Mouse (Mus musculus): ENCODE data around the gene Ehd1.
"Not testable (repeated sequence)": the region's sequence is repeated elsewhere in the genome, so short reads cannot be mapped to it uniquely, and the experiment has no call there.

The Ehd1 gene

DNA sequence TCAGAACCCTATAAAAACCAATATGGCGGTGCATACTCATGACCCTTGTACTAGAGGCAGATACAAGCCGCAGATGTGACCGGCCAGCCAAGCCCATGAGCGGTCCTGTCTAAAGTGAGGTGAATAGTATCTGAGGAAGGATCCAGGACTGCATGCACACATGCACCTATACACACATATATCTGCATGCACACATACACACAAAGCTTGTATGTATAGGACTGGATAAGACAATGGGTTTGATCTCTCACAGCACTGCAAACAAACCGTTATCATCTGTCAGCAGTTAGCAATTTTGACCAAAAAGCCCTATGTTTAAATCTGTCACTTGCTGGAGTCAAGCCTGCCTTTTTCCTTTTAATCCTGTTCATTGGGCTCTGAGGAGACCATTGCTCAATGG lies 25.6 kb downstream of the Ehd1 start:
- no peak for DNase-seq (ENCODE audit: low spot score)

DNA sequence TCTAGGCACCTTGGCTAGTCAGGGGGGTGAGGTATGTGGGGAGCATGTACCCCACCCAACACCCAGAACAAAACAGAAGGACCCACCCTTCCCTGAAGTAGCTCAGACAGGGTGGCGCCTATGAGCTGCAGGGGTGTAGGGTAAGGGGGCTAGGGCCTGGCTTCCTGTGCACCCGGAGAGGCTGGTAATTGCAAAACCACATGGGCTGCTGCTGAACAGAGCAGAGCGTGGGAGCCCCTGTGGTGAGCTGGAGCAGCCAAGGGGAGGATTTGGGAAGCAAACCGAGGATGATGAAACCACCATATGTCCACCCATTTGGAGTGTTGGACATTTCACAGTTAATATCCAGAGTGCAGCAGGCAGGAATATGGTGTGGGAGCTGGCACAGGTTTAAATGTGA lies 26.0 kb downstream of the Ehd1 start:
- no peak for DNase-seq (ENCODE audit: low spot score)

DNA sequence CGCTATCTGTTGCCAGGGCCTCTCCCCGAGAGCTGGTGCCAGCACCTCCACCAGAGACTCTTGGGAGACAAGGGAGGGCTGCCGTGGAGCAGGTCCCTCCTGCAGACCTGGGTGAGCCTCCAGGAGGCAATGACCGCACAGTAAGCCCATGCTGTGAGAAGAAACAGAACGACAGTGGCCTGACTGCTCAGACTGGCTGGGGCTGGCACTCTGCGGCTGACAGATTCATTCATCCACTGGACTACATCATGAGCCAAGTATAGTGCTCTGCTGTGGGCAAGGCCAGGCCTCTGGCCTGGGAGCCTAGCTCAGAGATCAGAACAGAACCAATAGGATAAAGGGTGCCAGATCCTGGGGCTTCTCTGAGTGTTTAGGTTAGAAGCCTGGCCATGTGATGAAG lies 27.3 kb downstream of the Ehd1 start:
- DNase-seq (ENCODE audit: low spot score), result no peak

DNA sequence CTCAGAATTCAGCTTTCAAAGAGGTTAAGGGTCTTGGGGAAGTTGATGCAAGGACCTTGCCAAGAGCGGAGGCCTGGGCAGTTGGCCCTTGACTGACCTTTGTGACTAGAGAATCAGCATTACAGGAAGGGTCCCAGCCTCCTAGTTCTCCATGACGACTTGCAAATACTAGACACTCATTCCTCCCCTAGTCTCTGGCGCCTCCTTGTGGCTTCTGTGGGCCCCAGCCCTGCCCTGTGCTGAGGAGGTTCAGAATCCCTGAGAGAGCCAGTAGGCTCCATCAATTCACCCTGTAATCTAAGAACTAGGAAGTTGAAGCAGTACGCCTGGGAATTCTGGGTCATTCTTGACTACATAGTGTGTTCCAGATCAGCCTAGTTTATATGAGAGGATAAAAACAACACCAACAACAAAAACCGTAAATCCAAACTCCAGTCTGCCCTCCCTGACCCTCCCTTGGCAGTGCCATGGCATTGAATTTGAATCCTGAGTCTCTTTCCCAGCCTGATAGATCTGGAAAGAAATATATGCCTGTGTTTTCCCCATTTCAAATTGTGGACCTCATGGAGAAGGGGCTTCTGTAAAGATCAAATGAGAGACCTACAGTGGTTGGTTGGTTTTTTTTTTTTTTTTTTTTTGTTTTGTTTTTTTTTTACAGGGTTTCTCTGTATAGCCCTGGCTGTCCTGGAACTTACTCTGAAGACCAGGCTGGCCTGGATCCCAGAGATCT lies 28.4 kb downstream of the Ehd1 start:
- DNase-seq (ENCODE audit: low spot score), result peak; percentile 75

DNA sequence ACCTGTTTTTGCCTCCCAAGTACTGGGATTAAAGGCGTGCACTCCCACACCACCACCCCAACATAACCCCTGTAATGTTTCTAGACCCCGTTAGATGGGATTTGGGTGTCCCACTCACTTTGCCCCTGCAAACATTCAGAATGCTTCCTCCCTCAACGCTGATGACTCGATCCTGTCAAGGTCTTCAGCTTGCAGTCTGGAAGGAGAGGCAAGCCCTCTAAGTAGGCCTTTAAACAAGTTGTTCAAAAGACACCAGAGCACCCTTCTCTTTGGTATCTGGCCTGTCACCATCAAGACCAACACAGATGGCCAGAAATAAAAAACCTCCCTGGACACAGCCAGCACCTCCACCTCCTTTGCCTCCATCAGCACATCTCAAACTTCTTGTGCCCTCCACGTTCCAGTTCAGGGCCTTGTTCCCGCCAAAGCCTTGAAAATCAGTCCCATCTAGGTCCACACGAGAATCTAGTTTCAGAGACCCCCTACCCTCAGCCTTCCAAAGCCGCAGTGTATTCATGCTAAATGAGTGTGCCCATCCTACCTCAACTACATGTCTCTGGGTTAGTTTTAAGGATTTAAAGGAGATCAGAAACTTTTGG lies 29.1 kb downstream of the Ehd1 start:
- DNase-seq (ENCODE audit: low spot score), result no peak

DNA sequence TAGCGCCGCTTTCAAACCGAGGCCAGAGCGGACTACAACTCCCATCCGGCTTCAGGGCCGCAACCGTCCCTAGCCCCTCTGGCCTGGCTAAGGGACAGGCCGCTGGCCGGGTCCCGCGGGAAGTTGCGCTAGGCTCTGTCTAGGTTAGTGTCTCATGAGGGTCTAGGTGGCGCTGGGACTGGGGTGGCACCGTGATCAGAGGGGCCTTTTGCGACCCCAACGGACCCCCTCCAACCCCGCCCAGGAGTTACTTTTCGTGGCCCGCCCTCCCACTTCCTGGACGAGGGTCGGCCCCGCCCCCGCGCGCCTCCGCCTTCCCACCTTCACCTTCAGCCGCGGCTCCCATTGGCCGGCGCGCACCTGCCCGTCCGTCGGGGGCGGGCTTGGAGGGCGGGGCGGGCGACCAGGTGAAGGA lies 29.6 kb downstream of the Ehd1 start, which contains the start of gene Cdc42bpg:
Cdc42bpg (plus strand) TSS at position 320 of the 415 bp plus-strand sequence.
- DNase-seq (ENCODE audit: low spot score), result peak; percentile 80

DNA sequence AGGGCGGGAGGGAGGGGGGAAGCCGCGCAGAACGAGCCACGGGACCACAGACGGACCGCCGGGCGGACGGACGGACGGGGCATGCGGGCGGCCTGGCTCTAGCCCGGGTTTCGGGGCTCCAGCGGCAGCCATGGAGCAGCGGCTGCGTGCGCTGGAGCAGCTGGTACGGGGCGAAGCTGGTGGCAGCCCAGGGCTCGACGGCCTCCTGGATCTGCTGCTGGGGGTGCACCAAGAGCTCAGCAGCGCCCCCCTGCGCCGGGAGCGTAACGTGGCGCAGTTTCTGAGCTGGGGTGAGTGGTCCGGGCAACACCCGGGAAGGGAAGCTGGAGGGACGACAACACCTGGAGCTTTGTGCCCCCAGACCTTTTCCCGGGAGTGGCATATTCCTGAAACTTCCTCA lies 30.1 kb downstream of the Ehd1 start:
- DNase-seq (ENCODE audit: low spot score), result peak; percentile 53

DNA sequence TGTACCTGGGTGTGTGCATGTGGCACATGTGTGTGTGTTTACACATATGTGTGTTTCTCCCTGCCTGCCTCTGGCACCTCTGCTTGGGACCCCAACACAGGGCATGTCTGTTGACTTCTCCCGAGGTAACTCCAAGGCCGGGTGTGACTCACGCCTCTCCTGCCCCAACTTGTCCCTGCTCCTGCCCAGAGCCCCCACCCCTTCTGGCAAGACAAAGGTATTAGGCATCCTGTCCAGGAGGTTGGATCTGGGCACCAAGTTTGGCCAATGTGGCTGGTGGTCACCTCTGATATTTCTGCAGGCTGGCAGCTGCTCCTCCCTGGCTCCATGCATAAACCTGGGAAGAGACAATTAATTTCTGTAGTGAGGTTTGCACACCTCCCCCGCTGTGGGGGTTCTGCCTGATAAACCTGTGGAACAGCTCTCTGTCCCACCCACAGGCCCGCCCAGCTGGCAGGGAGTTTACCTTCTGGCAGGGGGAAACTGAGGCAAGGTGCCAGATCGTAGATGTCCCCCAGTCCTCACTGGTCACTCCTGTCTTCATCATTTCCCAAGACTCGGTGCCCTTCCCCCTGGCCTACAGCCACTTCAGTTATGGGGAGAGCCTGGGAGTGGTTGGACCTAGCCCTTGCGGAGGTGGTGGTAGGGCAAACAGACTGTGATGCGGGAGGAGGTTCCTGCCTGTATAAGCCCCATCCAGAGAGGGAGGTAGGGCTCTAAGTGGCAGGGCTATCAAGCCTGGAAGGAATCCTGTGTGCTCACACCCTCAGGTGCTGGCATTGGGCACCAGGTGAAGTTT lies 31.4 kb downstream of the Ehd1 start:
- DNase-seq (ENCODE audit: low spot score), result no peak

DNA sequence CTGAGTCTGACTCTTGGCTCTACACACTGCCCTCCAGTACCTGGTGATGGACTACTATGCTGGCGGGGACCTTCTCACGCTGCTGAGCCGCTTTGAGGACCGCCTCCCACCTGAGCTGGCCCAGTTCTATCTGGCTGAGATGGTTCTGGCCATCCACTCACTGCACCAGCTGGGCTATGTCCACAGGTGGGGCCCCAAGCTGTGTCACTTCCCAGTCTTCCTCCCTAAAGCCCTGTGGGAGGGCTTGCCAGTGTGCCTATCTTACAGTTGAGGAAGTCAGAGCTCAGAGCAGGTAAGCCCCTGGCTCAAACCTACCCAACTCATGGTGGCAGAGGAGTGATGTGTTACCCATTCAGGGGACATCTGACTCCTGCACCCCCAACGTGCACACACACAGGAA lies 33.7 kb downstream of the Ehd1 start:
- DNase-seq (ENCODE audit: low spot score), result no peak

DNA sequence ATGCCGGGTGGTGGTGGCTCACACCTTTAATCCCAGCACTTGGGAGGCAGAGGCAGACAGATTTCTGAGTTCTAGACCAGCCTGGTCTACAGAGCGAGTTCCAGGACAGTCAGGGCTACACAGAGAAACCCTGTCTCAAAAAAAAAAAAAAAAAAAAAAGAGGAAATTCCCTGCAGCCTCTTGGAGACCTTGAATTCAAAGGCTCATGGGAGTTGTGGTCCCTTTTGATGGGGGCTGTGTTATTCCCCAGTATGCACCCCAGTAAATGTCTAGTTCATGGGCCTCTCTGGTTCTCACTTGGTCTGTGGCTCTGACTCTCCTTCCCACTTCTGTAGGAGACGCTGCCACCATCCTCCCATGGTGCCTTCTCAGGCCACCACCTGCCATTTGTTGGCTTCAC lies 35.3 kb downstream of the Ehd1 start:
- DNase-seq (ENCODE audit: low spot score), result not testable (repeated sequence)

DNA sequence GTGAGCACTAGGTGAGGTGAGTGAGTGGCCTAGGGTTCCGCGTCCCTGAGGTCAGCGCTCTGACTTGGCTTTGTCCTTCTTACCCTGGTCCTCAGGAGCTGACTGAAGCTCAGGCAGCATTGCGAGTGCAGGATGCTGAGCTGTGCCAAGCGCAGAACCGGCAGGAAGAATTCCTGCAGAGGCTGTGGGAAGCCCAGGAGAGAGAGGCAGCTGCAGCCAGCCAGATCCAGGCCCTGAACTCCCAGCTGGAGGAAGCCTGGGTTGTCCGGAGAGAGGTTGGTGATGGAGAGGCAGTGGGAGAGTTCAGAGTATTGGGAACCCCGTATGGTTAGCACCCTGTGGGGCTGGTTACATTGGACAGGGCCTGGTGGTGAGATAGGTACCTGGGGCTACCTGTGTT lies 37.3 kb downstream of the Ehd1 start:
- DNase-seq (ENCODE audit: low spot score), result no peak

DNA sequence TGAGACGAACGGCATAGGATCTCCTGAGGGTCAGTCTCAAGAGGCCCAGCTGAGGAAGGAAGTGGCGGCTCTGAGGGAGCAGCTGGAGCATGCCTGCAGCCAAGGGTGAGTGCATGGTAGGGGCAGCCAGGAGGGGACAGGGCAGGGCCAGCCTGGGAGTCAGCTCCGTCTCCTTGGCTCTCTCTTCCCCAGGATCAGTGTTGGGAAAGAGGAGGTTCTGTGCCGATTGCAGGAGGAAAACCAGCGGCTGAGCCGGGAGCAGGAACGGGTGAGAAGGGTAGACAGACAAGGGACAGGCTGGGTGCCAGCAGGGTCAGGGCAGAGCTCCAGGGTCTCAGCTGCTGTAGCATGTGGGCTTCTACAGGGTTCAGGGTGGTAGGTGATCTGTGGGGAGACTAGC lies 38.0 kb downstream of the Ehd1 start:
- no peak for DNase-seq (ENCODE audit: low spot score)

DNA sequence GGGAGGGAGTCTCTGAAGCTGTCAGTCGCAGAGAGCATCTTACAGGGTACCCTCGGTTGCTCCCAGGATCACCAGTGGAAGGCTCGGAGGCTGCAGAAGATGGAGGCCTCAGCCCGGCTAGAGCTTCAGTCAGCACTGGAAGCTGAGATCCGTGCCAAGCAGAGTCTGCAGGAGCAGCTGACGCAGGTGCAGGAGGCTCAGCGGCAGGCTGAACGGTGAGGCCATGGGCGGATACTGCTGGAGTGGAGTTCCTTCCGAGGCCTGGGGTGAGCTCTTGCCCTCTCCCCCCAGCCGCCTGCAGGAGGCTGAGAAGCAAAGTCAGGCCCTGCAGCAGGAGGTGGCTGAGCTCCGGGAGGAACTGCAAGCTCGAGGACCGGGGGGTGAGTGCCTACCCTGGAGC lies 39.0 kb downstream of the Ehd1 start:
- DNase-seq (ENCODE audit: low spot score), result no peak

DNA sequence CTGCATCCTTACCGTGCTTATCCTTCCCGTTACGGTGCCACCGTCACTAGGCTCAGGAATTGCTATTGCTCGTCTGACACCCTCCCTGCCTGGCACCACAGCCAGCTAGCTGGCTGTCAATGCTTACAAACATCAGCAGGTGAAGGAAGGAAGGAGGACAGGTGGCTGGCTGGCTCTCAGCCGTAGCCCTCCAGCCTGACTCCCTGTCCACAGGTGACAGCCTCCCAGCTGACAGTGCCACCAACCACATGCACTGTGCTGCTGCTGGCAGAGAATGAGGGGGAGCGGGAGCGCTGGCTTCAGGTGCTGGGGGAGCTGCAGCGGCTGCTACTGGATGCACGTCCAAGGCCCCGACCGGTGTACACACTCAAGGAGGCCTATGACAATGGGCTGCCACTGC lies 41.6 kb downstream of the Ehd1 start:
- DNase-seq (ENCODE audit: low spot score), result no peak

DNA sequence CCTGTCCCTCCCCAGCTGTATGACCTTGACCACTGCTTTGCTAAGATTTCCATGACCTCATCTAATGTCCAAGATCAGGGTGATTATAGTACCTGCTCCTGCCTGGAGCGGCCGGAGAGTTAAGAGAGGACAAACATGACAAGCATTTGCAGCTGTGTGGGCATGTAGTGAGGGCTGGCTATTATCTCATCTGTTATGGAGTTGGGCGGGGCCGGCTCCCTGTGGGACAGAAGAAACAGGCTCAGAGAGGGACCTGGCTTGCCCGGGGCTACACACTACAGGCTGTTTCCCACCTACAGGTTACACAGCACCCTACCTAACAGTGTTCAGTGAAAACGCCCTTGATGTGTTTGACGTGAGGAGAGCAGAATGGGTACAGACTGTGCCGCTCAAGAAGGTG lies 44.8 kb downstream of the Ehd1 start:
- DNase-seq (ENCODE audit: low spot score), result no peak

DNA sequence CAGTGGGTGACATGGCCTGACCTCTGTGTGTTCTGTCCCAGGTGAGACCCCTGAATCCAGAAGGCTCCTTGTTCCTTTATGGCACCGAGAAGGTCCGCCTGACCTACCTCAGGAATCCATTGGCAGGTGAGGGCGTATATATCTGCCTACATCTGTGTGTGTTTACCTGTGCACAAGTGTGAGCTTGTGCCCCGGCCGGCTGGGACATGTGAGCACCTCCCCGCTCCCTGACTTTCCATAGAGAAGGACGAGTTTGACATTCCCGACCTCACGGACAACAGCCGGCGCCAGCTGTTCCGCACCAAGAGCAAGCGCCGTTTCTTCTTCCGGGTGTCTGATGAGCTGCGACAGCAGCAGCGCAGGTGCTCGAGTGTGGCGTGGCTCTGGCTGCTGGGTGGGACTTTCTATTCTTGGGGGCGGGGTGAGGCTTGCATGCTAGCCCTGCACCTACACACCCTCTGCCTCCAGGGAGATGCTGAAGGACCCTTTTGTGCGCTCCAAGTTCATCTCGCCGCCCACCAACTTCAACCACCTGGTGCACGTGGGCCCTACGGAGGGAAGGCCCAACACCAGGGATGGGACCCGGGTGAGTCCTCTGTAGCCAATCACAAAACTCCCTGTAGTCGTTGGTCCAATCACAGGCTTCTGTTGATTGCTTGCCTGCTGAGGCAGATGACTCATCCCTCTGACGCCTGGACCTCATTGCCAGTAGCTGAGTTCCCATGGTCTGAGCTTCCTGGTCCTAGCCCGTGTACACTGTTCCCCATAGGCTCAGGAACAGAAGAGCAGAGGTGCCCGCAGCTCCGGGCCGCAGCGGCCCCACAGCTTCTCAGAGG lies 45.5 kb downstream of the Ehd1 start:
- DNase-seq (ENCODE audit: low spot score), result no peak

DNA sequence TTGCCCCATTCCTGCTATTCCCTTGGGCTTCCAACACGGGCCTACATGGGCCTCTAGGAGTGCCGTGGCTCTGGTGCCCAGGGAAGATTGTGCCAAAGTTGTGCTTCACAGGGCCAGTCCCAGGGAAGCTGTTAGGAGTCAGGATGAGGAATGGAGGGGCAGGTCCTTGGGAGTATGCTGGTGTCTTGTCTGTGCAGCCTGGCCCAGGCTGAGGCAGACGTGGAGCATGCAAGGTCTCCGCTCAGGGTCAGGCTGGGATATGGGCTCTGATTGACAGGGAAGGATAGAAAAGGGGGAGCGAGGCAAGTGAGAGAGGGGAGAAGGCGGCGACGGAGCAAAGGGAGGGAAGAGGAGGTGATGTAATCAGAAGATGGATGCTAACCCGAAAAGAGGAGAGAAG lies 48.2 kb downstream of the Ehd1 start:
- no peak for DNase-seq (ENCODE audit: low spot score)

DNA sequence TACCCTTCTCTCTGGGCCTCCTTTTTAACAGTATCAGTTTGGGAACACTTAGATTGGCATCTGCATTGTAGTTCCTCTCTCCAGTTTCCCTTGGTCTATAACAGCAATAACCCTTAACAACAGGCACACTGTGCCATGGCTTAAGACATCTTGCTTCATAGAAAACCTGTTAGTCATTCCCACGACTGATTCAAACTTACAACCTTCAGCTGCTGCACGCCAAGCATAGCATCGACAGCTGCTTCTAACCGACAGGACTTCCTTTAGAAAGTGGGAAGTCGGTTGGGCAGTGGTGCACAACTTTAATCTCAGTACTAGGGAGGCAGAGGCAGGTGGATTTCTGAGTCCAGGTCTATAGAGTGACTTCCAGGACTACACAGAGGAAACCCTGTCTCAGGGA lies 54.7 kb downstream of the Ehd1 start:
- no peak for DNase-seq (ENCODE audit: low spot score)

DNA sequence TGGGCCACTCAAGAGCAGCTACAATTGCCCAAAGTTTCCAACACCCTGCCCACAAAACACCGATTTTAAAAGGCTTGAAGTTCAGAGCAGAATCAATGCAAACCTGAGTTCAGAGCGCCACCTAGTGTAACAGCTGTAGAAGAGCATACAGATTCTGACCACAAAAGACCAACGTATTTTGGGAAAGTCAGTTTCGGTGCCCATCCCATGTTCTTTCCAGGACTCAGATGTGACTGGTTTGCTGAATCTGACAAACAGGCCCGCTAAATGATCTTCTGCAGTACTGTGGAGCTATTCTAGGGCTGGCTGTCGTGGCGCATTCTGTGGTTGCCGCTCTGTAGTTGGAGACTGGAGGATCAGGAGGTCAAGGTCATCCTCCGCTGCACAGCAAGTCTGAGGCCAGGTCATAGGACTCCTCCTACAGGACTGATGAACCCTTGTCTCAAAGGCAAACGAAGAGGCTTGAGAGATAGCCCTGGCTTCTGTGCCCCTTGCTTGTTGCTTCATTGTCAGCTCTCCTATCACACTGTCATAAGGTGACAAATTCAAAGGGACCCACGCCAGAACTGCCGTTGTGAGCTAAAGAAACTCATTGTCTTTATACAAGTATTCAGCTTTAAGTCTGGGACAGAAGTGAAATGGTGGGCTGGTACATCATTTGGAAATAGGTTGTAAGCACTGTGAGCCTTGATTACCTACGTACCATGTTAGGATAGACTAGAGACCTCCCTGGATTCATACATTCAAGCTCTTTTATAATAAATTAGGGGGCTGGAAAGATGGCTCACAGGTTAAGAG lies 55.4 kb downstream of the Ehd1 start:
- no peak for DNase-seq (ENCODE audit: low spot score)

DNA sequence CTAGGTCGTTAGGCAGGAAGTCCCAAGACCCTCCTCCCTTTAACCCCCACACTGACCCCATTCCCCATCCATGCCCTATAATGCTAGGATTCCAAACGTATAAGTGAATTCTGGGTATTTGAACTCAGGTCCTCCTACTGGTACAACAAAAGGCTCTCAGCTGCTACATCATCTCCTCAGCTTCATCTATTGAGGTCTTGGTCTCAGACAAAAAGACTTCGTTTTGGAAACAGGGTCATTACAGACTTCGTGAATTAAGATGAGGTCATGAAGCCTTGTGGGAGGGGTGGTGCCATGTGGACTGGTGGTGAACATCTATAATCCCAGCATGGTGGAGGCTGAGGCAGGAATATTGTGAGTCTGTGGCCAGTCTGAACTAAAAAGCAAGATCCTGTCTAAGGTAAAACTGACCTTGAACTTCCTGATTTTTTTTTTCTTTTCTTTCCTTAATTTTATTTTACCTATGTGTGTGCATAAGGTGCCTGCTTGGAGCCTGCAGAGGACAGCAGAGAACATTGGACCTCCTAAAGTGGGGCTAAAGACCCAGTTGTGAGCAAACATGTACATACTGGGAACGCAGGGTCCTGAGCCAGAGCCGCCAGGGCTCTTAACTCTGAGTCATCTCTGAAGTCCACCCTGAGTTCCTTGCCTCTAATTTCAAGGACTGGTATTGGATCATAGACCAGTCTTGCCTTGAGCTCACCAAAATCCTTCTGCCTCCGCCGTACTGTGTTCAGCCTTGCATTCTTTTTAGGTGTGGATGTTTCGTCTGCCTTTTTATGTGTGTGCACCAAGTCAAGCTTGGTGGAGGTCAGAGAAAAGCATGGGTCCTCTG lies 57.5 kb downstream of the Ehd1 start:
- DNase-seq (ENCODE audit: low spot score), result no peak
